Mouse (Mus musculus): ENCODE measurements around the gene Ghsr.
"Not testable (repeated sequence)": the region's sequence is repeated elsewhere in the genome, so short reads cannot be mapped to it uniquely, and the experiment has no call there.

Ghsr gene

DNA sequence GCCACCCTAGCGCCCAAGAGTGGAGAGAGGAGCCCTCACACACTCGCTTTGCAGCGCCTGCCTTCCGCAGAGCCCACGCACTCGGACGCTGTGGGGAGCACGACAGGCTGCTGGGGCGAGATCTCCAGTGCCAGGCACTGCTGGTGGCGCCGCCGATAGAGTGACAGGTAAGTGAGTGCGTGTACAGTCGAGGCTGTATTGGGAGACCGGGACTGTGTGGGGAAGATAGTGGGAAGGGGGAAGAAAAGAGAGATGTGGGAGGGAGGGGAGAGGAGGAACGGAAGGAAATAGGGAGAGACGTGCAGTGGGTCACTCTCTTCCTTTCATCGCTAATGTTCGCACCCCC is at the start of gene Ghsr:
TSS of gene Ghsr (plus strand) at position 76 of the 346 bp plus-strand sequence.
- DNase-seq = no peak

DNA sequence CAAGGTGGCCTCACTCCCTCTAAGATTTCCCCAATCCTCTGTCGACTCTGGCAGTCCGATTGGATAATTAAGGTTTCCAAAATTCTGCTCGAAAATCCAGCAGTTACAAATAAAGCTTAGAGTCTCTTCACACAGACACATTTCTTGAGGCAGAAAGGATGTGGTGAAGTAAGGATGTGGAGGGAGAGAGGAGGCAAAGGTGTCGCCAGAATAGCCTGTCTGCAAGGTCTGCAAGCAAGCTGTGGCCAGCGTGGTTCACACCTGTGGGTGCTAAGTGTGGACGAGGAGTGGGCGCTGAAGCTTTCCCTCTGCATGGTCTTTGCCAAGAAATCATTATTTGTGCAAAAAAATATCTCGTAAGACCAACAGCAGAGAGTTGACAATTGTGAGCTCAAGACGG is 48.6 kb upstream of the Ghsr start:
- DNase-seq = no peak

DNA sequence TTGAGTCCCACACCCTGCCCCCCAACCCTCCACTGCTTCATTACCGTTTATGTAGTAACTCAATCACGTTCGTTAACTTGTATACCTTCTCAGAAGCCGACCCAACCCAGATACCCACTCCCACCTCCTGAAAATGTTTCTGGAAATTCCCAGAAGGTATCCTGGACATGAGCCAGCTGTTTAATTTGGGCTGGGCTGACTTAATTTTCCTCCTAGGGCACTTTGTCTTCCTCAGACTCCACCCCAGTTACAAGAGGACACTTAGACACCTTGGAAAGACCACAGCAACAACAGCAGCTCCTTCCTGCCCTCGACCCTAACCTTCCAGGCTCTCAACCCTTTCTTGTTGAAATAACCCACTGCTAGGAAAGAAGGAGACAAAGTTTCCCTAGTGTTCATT is 47.6 kb upstream of the Ghsr start:
- DNase-seq = no peak

DNA sequence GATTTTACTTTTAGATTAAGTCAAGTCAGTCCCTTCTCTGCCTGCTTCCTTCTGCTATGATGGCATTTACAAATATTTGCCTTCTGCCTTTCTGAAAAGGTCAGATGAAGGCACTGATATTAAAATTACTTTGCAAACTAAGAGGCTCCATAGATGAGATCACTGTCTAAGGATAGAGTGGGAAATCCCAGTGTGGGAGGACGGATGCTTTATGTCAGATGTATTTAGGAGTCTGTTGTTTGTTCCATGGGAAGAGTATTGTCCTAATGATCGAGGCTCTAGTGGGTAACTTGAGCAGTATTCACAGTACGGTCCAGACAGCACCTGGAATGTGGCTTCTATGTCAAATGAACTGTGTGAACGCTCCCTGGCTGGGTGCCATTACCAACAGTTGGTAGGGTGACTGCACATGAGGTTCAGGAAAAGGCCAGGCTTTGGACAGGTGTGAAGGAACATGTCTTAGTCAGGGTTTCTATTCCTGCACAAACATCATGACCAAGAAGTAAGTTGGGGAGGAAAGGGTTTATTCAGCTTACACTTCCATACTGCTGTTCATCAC is 44.4 kb upstream of the Ghsr start:
- DNase-seq = no peak

DNA sequence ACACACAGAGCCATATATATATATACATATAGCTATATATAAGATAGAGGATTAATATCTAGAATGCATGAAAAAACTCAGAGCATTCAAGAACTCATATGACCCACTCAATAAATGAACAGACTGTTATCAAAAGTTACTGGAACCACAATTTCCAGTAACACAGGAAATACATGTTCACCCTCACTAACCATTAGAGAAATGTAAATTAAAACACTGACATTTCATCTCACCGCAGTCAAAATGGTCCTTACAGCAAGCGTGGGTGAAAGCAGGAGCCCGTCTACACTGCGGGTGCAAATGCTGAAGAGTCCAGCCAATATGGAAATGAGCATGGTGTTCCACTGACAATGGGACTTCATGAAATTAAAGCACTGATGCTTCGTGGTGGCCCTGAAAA is 40.4 kb upstream of the Ghsr start:
- no peak for DNase-seq

DNA sequence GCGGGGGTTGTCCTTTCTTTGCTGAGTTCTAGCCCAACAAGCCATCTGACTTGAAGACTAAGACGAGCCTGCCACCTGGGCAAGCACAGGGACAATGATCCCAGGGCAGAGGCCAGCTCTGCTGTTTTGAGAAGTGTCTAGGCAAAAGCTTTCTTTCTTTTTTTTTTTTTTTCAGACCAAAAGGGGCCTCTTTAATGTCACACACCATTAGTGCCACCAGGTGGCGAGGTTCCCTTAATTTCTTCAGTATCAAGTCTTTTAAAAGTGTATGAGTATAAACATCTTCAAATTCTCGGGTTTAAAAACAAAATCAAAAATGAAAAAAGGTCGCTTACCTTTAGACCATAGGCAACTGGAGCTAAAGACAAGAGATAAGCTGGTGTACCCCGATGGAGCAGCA is 32.7 kb upstream of the Ghsr start:
- DNase-seq = no peak

DNA sequence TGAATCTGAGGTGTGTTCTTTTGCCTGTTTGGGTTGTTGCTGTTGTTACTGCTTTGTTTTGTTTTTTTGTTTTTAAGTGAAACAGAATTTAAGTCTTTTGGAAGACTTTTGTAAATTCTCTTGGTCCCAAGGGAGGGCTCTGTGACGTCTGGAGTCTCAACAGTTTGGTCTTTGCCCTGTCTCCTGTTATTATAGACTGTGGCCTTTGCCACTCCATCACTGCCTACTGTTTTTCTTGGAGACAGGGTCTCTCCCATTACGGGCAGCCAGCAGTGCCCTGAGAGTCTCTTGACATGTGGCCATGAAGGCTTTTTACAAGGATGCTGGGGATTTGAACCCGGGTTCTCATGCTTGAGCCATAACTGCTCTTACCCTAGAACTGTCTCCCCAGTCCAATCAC is 32.3 kb upstream of the Ghsr start:
- DNase-seq = no peak

DNA sequence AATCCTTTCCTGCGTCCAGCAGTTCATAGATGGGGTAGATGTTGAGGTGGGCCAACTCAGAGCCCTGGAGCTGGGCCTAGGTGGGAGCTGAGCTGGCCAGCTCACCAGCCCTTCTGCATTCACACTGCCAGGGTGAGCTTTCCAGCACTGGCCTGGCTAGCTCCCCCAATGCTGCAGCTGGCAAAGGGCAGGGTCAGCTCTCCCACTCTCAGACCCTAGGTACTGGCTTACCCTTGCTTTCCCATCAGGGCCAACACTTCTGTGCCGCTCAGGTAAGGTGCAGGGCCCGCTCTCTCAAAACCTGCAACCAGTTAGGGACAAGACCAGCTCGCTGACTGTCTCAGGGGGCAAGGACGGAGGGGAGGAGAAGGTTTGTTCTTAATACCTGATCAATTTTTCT is 30.4 kb upstream of the Ghsr start:
- DNase-seq = no peak

DNA sequence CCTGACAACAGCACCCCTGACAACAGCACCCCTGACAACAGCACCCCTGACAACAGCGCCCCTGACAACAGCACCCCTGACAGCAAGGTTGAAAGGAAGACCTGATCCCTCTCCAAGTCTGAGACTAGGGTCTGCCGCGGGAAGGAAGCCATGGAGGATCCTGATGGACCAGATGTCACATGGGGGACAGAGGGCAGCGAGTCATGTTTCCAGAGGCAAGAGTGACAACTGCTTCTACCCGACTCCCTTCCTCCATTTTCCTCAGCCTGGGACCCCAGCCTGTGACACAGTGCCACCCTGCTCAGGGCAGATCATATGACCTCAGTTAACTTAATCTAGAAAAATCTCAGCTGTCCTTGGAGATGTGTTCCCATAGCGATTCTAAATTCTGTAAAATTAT is 28.7 kb upstream of the Ghsr start:
- no peak for DNase-seq

DNA sequence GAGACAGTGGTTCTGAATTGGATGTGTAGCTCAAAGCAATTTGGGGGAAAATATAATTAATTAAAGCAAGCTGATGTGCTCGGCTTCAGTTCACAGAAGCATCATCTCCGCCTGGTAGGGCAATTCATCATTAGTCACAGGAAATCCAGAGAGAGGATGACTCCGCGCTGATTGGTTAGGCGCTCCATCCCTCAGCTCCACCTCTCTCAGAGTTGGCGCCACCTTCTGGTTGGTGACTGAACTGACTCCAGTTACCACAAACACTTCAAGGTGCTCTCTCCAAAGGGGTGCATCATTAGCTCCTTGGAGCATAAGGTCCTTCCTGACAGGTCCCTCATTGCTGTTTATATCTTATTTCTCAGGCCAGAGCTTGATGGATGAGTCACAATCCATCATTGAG is 25.6 kb upstream of the Ghsr start:
- no peak for DNase-seq

DNA sequence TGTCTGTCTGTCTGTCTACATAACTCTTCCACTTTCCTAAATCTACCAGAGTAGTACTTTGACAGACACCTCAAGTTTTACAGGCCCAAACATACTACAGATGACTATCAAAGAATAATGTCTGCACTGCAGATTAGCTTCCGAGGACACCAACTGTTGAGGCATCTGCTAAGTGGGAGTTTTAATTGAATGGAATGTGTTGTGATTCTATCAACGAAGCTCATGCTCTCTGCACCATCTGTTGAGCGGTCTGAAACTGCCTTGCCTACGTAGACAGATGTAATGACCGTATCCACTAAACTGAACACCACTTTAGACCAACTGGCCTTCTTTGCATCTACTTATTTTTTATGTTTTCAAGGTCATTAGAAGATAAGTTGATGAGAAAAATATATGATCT is 22.7 kb upstream of the Ghsr start:
- no peak for DNase-seq

DNA sequence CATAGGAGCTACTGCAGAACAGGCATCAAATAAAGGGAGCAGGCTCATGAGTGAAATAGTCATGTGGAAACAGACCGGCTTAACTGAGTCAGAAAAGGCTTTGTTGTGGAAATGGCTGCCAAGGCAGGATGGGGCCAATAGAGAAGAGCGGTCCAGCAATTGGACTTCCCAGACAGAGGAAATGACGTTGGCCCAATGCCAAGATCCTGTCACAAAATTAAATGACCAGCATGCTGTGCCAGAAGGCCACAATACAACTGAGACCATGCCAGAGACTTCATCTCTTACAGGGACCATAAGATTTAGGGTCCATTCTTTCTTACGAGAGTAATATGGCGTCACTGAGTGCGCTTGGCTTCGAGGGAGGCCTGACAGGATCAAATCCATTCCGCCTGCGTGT is 20.0 kb upstream of the Ghsr start:
- no peak for DNase-seq

DNA sequence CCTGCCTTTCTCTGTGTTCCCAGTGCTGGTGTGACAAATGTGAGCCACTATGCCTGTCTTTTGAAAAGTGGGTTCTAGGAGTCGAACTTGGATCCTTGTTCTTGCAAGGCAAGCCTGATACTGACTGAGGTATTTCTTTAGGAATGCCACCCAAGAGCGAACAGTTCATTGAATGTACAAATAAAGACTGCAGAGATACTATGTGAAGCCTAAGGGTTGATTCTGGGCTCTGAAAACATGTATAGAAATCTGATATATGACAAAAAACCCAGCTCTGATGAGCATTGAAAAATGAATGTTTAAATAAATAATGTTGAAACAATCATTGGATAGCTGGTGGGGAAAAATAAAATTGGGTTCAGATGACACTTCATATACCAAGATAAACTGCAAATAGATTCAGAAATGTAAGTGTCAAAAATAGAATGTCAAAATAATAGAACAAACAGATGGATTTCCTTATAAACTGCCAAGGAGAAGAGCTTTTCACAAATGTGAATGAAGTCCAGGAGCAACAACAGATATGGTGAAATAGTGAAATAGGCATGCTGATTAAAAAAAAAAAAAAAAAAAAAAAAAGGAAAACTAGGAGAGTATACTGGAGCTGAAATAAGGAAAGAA is 11.9 kb upstream of the Ghsr start:
- no peak for DNase-seq

DNA sequence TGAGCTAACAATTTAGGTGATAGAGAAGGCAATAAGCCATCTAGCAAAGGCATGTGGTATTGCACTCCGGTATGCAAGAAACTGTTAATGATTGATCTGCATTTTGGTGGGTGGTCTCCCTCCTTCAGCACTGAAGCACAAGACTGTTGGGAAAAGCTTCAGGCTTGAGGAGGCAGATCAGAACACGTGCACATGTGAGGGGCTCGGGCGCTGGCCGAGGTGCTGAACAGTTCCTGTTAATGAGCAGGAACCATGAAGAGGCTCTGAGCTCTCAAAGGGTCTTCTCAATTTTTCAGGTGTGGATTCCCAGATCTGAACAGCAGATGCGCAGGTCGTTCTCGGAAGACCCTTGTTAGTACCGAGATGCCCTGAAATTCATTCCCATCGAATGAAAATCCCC is 1.0 kb upstream of the Ghsr start:
- DNase-seq = no peak

DNA sequence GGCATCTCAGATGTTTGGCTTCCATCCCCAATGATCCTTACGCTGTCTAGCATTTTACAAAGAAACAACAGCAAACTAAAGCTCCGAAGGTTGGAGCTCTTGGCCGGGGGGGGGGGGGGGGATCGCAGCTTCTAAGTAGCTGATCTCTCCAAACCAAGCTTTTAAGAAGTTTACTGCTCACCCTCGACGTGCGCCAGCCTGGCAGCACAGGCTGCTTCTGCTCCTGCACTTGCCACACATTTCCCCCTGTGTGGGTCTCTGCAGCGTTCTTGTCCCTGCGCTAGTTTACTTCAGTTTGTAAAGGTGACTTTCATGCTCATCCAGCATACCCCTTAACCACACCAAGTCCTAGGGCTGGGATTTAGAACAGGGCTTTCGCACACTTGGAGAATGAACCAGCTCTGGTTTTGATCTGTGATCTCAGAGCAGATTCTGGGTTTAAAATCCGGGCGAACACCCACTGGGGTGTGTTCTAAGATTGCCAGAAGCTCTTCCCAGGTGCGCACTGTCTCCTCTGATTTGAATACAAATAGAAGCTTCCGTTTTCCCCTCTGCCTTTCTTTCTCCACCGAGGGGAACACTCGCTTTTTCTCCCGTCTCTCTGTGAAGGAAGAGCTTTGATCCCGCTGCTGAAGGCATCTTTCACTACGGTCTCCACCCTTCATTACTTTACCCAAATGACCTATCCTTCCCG is 422 bp upstream of the Ghsr start:
- no peak for DNase-seq

DNA sequence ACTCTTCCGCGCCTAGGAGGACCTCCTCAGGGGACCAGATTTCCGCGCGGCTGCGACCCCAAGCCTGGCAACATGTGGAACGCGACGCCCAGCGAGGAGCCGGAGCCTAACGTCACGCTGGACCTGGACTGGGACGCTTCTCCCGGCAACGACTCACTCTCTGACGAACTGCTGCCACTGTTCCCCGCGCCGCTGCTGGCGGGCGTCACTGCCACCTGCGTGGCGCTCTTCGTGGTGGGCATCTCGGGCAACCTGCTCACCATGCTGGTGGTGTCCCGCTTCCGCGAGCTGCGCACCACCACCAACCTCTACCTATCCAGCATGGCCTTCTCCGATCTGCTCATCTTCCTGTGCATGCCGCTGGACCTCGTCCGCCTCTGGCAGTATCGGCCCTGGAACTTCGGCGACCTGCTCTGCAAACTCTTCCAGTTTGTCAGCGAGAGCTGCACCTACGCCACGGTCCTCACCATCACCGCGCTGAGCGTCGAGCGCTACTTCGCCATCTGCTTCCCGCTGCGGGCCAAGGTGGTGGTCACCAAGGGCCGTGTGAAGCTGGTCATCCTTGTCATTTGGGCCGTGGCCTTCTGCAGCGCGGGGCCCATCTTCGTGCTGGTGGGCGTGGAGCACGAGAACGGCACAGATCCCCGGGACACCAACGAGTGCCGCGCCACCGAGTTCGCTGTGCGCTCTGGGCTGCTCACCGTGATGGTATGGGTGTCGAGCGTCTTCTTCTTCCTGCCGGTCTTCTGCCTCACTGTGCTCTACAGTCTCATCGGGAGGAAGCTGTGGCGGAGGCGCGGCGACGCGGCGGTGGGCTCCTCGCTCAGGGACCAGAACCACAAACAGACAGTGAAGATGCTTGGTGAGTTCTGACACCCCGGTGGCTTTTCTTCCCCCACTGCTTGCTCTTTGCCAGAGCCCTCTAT is 837 bp downstream of the Ghsr start:
- no peak for DNase-seq

DNA sequence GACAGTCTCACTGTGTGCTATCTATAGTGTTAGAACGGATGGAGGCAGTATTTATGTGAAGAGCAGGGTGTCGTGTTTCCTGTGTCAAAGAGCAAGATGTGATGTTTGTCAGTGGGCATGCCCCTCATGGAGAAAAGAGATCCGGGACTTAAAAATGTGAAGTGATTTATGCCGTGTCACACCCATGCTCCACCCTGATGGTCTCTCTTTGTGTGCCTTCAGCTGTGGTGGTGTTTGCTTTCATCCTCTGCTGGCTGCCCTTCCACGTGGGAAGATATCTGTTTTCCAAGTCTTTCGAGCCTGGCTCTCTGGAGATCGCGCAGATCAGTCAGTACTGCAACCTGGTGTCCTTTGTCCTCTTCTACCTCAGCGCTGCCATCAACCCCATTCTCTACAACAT is 3.2 kb downstream of the Ghsr start:
- no peak for DNase-seq

DNA sequence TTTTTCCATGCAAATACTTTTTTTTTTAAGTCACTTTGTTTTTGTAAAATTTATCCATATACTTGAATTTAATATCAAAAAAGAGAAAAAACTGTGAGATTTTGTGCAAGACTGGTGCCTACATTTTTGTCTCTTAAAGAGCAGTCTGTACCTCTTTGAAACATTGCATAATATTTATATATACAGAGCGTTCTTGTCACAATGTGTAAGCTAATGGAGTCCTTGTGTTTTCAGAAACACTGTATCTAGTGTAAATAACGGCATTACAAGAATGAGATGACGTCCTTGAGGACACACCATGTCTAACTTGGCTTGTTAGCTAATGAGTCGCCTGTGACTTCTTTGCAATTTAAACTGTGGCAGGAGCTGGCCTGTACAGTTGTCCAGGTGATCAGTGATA is 6.8 kb downstream of the Ghsr start:
- no peak for DNase-seq

DNA sequence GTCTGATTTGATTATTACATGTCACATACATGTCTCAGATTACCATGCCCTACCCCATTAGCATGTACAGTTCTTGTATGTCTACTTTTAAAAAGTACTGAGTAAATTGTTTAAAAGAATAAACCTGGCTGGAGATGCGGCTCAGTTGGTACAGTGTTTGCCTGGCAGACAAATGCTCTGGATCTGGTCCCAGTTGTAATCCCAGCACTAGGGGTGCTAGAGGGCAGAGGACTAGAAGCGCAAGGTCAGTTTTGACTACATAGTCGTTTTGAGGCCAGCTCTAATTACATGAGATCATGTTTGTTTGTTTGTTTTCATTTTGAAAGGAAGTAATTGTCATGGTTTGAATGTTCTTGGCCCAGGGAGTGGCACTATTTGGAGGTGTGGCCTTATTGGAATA is 13.7 kb downstream of the Ghsr start:
- no peak for DNase-seq

DNA sequence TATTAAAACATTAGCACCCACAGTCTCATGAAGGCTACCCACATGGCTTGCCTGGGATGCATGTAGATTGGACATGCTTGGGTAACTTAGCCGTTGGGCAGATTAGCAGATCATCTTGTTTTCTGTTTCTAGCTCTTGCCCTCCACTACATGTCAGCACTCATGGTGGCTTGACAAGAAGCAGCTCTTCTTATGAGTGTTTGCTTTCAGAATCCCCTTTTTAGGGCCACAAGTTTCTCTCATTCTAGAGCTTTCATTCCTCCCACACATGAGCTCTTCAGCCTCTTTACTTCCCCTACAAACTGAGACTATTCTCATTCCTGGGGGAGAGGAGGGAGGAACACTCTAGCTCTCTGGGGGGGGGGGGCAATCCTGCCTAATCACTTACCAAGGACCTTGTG is 18.8 kb downstream of the Ghsr start:
- no peak for DNase-seq

DNA sequence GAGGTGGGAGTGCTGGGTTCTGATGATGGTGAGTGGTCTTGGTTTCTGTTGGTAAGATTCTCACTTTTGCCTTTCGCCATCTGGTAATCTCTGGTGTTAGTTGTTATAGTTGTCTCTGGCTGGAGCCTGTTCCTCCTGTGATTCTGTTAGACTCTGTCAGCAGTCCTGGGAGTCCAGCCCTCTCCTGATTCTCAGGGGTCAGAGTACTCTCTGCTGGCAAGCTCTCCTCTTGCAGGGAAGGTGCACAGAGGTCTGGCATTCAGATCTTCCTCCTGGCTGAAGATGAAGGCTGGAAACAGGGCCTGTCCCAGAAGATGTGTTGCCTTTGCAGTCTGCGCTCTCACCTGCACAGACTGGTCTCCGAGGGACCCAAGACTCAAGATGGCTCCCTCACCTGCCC is 29.8 kb downstream of the Ghsr start:
- not testable (repeated sequence) for DNase-seq

DNA sequence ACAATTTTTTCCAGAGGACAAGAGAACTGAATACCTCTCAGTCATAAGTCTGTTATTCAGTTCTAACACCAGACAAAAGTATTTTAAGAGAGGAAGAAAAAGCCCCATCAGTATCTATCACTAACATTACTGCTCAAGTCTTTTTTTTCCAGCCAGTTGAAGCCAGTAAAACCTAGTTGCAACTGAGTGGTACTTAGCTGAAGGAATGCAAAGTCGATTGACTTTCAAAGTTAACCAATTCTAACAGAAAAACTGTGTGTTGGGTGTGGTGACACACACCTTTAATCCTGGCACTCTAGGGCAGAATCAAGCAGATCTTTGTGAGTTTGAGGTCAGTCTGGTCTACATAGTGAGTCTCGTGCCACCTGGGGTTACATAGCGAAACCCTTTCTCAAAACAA is 35.3 kb downstream of the Ghsr start:
- DNase-seq = no peak

DNA sequence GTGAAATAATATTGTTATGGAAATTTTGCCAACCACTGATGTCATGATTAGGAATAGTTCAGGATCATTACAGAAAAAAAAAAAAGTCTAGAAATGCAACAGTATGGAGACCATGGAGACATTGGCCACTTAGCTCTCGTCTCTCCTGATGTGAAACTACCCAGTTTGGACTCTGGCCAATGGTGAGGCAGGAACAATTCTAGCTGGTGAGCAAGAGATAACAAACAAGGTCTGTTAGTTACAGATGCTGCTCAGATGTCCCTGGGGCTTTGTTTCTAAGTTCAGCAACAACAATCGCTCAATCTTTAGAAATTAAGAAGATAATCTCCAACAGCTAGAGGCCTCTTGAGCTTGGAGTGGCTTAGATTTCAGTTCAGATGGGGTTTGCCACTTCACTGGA is 37.4 kb downstream of the Ghsr start:
- DNase-seq = no peak

DNA sequence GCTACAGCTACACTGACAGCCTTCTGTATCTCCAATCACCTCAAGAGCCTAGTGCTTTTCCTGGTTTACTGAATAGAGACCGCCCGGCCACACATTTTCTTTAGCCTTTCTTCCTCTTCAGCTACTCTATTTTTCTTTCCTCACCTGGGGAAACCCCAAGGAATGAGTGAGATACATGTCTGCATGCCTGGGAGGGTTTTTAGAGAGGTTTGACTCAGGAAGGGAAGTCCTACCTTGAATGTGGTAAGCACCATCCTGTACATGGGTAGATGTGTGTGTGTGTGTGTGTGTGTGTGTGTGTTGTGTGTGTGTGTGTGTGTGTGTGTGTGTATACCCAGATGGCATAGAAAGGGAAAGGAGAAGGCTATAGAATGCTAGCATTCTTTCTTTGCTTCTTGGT is 40.1 kb downstream of the Ghsr start:
- no peak for DNase-seq
